Mouse (Mus musculus) bone marrow, adult 2 months (tissue): ENCODE results near the gene Tnnt1.

Experiments used
- CTCF ChIP-seq: fragments of 200-500 bp; IDR thresholded peaks from 2 replicates; pipeline ENCODE4 v1.5.1; 2011; ENCODE audit warnings: low read length, control low read depth; ENCODE audit not compliant: control insufficient read depth, insufficient read depth
- POLR2A ChIP-seq: fragments of 200-500 bp; IDR thresholded peaks from 2 replicates; pipeline ENCODE4 v1.6.1; 2011; ENCODE audit warnings: low read depth, mild to moderate bottlenecking, control low read depth, low read length, borderline replicate concordance; ENCODE audit not compliant: control insufficient read depth

DNA sequence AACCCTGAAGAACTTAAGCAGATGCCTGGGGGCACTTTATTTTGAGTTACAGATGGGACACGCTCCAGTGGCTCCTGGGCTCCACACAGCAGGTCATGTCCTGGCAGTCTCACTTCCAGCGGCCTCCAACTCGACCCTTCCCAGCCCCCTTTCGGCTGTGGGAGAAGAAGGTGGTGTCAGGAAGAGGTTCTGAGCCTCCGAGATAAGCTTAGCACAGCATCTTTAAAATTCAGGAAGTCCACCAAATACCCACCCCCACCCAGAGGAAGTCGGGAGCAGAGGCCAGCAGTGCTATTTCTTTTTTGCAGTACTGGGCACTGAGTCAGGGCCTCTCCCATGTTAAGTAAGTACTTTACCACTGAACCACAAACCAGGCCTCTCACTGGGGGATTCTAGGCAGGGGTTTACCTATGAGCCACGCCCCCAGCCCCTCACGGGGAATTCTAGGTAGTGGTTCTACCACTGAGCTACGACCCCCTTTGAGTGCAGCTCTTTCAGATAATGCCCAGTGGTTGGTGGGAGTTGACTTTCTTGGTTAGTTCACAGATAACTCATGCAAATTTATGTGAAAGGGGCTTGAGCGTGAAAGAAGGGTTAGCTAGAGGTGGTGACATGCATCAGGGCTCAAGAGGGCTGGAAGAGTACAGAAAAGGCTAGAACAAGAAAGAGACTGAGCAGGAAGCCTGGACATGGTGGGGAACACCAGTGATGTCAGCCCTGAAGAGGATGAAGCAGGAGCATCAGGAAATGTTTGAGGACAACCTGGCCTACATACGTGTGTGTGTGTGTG, 11.3 kb downstream of the Tnnt1 start:
- TF ChIP-seq CTCF, result no peak
- TF ChIP-seq POLR2A, result no peak
